Mouse (Mus musculus): ENCODE data around the gene Gm9844.

GRCm38 (mm10) chr7:24856460-24857120, 5.4 kb upstream of the Gm9844 start:
- no peak for TF ChIP-seq GATA1 (IDR thresholded peaks at IDR 0.05; ENCODE audit: borderline replicate concordance, low read length)
- no peak for TF ChIP-seq FLI1 (IDR thresholded peaks at IDR 0.05; ENCODE audit: low read length)

Measured in megakaryocyte, embryonic 14.5 days (primary cell).